In the genomic region with DNA sequence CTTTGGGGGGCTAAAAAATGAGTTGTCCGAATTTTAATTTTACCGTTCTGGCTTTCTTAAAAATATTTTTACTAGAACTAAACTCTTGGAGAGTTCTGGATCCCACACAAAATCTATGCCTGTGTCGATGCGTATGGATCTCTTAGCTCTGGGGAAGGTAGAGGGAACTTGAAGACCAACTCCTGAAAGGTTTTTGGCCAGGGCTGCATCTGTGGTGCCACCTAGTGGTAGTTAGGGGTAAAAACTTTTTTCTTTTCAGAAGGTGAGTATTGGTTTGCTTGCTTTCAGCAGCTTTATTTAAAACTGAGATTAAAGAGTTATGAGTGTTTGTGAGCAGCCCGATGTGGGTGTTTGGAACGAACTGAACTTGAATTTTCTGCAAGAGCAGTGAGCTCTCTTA, we compare ENCODE assay signal across 8 mouse cellular contexts. TPM values are rescaled to one million over a fixed set of nuclear protein-coding genes. Genes with fewer than 3 reads are reported as not detected.
A peak's percentile ranks its signal among the peaks of the same experiment; 100 is the strongest.
DNase-seq lines count a peak whose midpoint lies in the region; ATAC-seq lines count a peak whose summit lies in the region.

No protein-coding gene starts in this region.

- no peak overlapping the region for H3K4me2 ChIP-seq in midbrain, embryonic 11.5 days
- no peak overlapping the region for H3K4me2 ChIP-seq in midbrain, embryonic 15.5 days

- no peak for ATAC-seq in midbrain, embryonic 11.5 days (ENCODE audit: low FRiP score)
- no peak for ATAC-seq in midbrain, embryonic 15.5 days (replicated peaks)

- WGBS in midbrain, embryonic 11.5 days: 23% methylated on average over 6 of the region's 6 CpGs
- 29% methylated on average over 6 of the region's 6 CpGs for WGBS in midbrain, embryonic 15.5 days

- H3K4me3 ChIP-seq in midbrain, embryonic 11.5 days (ENCODE audit: low read depth, low read length): no peak overlapping the region
- no peak overlapping the region for H3K4me3 ChIP-seq in midbrain, embryonic 15.5 days

- no peaks in the 10 kb centered on the region for H3K27me3 ChIP-seq in midbrain, embryonic 11.5 days (ENCODE audit: control insufficient read depth, insufficient read depth, low read length)
- H3K27me3 ChIP-seq in midbrain, embryonic 15.5 days (replicated peaks): no peaks in the 10 kb centered on the region

- H3K4me1 ChIP-seq in midbrain, embryonic 11.5 days (ENCODE audit: control insufficient read depth, insufficient read depth, low read length): no peaks in the 10 kb centered on the region
- 0 out of 2 replicates have a peak, but pooled peaks cover 3% of the 10 kb centered on the region for H3K4me1 ChIP-seq in midbrain, embryonic 15.5 days

- H3K36me3 ChIP-seq in midbrain, embryonic 11.5 days (ENCODE audit: control insufficient read depth, insufficient read depth, low read length): no peaks in the 10 kb centered on the region
- H3K36me3 ChIP-seq in midbrain, embryonic 15.5 days (replicated peaks): no peaks in the 10 kb centered on the region

- no peak overlapping the region for H3K27ac ChIP-seq in midbrain, embryonic 11.5 days (ENCODE audit: low read depth, low read length)
- no peak overlapping the region for H3K27ac ChIP-seq in midbrain, embryonic 15.5 days

- H3K9me3 ChIP-seq in midbrain, embryonic 11.5 days (ENCODE audit: control insufficient read depth, low read length): no peaks in the 10 kb centered on the region
- no peaks in the 10 kb centered on the region for H3K9me3 ChIP-seq in midbrain, embryonic 15.5 days

- H3K9ac ChIP-seq in midbrain, embryonic 11.5 days (ENCODE audit: low read length): no peak overlapping the region
- H3K9ac ChIP-seq in midbrain, embryonic 15.5 days: no peak overlapping the region

- DNase-seq in gastrocnemius, adult 18-20 months (ENCODE audit: low spot score): peak; percentile 22
- DNase-seq in gastrocnemius, postnatal 14 days: no peak
- peak; percentile 95 for DNase-seq in midbrain, embryonic 11.5 days (ENCODE audit: low spot score, missing footprints)
- DNase-seq in adrenal gland, postnatal 10 days: peak; percentile 52
- DNase-seq in heart, postnatal 4 days: peak; percentile 36
- peak; percentile 68 for DNase-seq in retina, postnatal 1 day
- DNase-seq in layer of hippocampus, adult 8-10 months (ENCODE audit: low spot score in 2 of 2): no peak

- intact Hi-C loops in gastrocnemius, postnatal 14 days (cut with DNase I; ENCODE audit: low total_unique reads): no loop called here

RNA-seq across cellular contexts. Expression of a gene that starts 21.8 kb away (rescaled TPM):
- 1 to 10 TPM in 1 of 2 experiments, under 1 TPM in 1; 0.78 to 1.2 TPM for total RNA-seq in gastrocnemius, adult 18-20 months (2021)
- total RNA-seq in gastrocnemius, postnatal 14 days (2021): 1 to 10 TPM; 2.1 to 4.4 TPM
- polyA plus RNA-seq in midbrain, embryonic 11.5 days (2014; fragmentation: Nextera tagmentation; extraction: Ambion mirVana): 1.00 and 1.0 TPM in 2 replicates
- 5.6 and 5.7 TPM in 2 replicates for polyA plus RNA-seq in midbrain, embryonic 15.5 days (2015; fragmentation: Nextera tagmentation; extraction: Ambion mirVana)
- total RNA-seq in adrenal gland, postnatal 10 days (2021): 10 to 100 TPM; 81.0 to 82.3 TPM
- total RNA-seq in heart, postnatal 4 days (2021): 1 to 10 TPM; 7.0 to 9.1 TPM
- total RNA-seq in layer of hippocampus, adult 8-10 months (2022): 10 to 100 TPM; 25.9 to 42.3 (median 30.9) TPM

Comparison
In these comparisons a context has a peak if more than half of its experiments do, and no peak if none do; other contexts are left out.
1. DNase-seq: peak in gastrocnemius, adult 18-20 months (single experiment), midbrain, embryonic 11.5 days (single experiment), adrenal gland, postnatal 10 days (single experiment), heart, postnatal 4 days (single experiment) and retina, postnatal 1 day (single experiment); none in gastrocnemius, postnatal 14 days (single experiment) and layer of hippocampus, adult 8-10 months (0 of 2).